Mouse (Mus musculus) R1 (cell line): ENCODE data around the gene Gm10318.

Experiments used
- DNase-seq: peaks from one replicate; pipeline ENCODE4 v3.0.0-alpha.2; 2018; ENCODE audit warnings: low read depth, low spot score

The Gm10318 gene

DNA sequence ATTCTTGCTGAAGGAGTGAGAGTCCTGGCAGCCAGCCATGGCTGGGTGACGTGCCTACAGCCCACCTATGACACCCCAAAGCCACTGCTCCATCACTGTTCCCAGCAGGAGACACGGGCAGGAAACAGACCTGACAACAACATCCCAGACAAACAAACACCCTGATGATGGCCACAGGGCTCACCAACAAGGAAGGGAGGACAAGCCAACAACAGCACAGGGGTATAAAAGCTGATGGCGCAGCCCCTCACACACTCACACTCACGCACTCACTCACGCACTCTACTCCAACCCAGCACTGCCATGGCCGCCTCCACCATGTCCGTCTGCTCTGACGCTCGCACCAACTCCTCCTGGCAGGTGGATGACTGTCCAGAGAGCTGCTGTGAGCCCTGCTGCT, at the start of gene Gm10318:
Gene Gm10318, plus strand, starts transcription at position 301 of the 400 bp plus-strand sequence.
- no peak for DNase-seq

DNA sequence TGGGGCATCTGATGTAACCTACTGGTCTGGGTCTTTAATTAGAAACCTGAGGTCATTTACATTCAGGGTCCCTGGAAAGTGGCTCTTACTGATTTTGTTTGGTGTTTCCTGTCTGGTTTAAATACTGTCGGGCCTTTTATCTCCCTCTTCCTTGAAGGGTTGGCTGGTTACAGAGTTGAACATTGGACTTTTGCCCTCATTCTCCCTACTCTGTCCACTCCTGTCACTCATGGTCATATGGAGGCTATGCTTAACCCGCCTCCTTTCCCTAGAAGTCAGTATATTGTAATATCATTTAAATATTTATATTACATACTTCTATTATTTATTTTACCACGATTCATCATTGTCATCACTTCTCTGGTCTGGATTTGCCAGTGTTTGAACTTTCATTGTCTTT, 48.6 kb upstream of the Gm10318 start:
- no peak for DNase-seq

DNA sequence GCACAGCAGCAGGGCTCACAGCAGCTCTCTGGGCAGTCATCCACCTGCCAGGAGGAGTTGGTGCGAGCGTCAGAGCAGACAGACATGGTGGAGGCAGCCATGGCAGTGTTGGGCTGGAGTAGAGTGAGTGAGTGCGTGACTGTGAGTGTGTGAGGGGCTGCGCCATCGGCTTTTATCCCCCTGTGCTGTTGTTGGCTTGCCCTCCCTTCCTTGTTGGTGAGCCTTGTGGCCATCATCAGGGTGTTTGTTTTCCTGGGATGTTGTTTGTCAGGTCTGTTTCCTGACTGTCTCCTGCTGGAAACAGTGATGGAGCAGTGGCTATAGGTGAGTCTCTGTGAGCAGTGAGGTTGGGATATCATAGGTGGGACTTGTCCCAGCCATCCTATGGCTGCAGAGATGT, 40.9 kb upstream of the Gm10318 start, which contains the start of gene Gm9507:
Gene Gm9507, minus strand, starts transcription at position 101 of the 400 bp plus-strand sequence.
- no peak for DNase-seq

DNA sequence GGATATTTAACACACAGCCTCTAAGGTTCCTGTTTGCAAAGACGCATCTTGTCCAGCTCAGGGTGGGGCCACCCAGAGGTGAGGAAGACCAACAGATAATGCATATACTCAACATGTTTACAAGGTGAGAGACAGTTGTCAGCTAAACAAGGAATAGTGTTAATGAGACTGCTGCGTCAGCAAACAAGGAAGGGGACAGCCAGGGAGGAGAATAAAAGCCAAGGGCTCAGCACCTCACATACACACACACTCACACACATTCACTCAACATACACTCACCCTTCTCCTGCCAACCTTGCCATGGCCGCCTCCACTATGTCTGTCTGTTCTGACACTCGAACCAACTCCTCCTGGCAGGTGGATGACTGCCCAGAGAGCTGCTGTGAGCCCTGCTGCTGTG, 38.3 kb upstream of the Gm10318 start, which contains the start of gene Gm2696:
Gene Gm2696, plus strand, starts transcription at position 301 of the 400 bp plus-strand sequence.
- DNase-seq: no peak

DNA sequence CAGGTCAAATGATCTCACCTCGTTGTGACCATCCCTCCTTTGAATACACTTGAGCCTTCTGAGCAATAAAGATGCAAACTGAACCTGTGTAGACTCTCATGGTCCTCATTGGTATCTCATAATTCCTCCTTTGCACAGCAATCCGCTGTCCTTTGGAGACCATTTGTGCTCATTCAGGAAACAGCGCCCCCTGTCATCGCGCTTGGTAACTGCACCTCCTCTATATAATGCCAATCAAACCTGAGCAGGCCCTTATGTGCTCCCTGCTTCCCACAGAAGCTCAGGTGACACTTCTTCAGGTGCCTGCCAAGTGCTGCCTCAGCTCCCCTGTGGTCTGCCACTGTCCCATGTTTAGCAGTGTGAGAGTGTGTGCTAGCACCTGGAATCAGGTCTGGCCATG, 37.1 kb upstream of the Gm10318 start:
- peak; percentile 40 for DNase-seq

DNA sequence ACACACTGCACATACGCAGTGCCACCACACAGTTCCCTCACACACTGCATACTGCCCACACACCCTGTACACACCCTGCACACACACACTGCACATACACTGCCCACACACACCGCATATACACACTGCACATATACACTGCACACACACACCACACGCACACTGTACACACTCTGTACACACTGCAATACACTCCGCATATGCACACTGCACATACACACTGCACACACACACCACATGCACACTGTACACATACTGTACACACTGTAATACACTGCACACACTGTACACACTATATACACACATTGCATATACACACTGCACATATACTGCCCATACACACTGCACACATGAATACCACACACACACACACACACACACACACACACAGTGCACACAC, 34.1 kb upstream of the Gm10318 start:
- no peak for DNase-seq

DNA sequence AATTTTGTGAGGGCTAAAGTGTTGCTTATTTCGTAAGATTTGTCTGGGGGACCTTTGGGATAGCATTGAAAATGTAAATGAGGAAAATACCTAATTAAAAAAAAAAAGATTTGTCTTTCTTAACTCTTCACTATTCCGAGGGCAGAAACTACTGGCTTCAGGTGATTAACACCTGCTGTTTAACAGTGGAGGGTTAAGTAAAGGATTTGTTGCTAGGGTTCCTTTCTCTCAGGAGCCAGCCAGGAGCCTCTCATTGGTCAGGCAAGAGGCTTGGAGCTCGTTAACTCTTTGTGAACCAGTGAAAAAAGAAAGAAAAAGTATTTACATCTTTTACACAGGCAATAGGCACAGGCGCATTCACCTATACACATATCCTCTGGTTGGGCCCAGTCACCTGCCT, 33.5 kb upstream of the Gm10318 start:
- DNase-seq: no peak

DNA sequence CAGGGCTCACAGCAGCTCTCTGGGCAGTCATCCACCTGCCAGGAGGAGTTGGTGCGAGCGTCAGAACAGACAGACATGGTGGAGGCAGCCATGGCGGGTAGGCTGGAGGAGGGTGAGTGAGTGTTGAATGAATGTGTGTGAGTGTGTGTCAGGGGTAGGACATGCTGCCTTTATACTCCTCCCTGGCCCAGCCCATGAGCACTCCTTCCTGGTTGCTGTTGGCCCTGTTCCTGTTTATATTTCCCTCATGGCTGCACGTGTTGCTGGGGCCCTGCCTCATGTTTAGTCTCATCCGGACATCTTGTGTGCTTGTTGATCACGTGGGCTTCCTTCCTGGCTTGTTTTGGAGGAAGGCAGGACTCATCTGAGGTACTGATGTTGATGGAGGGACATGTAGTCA, 25.7 kb upstream of the Gm10318 start, which contains the start of gene Krtap10-4:
Gene Krtap10-4, minus strand, starts transcription at position 145 of the 400 bp plus-strand sequence.
- no peak for DNase-seq

DNA sequence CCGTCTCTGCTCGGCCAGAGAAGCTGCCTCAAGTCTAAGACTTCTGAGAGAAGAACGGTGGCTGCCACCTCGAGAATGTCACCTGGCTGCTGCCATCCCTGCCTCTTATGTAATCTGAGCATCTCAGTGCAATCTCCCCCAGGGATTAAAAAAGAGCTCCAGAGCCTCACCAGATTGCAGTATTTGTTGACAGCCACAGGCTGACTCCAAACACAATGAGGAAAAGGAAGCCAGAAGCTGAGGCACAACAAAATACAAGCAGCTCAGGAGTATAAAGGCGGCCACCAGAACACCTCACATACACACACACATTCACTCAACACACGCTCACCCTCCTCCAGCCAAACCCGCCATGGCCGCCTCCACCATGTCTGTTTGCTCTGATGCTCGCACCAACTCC, 17.0 kb upstream of the Gm10318 start, which contains the start of gene Krtap10-10:
Gene Krtap10-10, plus strand, starts transcription at position 301 of the 400 bp plus-strand sequence.
- no peak for DNase-seq

DNA sequence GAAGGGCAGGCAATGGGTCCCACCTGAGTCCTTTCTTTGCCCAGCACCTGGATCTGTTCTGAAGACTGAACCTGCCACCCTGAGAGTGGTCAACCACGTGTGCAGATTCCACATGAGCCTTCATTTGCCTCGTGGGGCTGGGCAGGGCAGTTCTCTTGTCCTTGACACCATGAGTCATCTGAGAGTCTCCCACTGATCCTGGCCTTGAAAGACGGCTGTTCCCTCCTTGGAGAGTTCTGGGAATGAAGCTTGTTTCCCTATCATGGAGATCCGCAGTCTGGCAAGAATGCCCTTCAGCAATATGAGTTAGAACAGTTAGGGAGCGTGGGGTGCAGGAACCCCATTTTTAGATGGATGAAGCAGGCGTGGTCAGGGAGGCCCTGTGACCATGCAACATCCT, 13.7 kb upstream of the Gm10318 start:
- no peak for DNase-seq

DNA sequence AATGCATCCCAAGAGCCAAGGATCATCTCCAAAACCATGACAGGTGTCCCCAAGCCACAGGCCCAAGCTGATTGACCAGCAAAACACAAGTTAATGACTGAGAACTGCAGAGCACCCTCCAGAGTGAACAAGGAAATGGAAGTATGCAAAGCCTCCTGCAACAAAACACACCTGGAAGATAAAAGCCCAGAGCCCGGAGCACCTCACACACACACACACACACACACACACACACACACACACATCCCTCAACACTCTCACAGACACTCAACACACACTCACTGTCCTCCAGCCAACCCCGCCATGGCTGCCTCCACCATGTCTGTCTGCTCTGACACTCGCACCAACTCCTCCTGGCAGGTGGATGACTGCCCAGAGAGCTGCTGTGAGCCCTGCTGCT, 6.2 kb upstream of the Gm10318 start, which contains the start of gene Gm36176:
Gene Gm36176, plus strand, starts transcription at position 301 of the 400 bp plus-strand sequence.
- DNase-seq: no peak

DNA sequence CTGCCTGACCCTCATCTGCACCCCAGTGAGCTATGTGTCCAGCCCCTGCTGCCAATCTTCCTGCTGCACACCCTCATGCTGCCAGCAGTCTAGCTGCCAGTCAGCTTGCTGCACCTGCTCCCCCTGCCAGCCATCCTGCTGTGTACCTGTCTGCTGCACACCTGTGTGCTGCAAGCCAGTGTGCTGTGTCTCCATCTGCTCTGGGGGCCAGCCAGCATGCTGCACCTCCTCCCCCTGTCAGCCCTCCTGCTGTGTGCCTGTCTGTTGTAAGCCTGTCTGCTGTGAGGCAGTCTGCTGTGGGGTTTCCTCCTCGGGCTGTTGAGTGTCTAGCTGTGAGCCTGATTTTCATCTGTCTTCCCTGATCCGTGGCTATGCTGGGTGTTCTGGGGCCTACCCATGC, 5.7 kb upstream of the Gm10318 start:
- no peak for DNase-seq

DNA sequence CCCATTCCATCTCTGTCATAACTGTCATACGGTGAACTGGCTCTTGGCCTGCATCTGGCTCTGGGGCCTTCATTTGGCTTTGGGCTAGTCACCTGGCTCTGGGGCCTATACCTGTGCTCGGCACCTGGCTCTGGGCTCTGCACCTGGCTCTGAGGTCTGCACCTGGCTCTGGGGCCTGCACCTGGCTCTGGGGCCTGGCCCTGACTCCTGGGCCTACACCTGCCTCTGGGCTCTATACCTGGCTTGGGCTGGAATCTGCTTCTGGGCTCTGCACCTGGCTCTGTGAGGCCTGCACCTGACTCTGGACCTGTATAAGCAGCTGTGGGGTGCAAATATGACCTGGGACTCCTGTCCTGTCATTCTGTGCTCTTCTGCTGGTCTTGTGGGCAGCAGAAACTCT, 5.1 kb upstream of the Gm10318 start:
- no peak for DNase-seq

DNA sequence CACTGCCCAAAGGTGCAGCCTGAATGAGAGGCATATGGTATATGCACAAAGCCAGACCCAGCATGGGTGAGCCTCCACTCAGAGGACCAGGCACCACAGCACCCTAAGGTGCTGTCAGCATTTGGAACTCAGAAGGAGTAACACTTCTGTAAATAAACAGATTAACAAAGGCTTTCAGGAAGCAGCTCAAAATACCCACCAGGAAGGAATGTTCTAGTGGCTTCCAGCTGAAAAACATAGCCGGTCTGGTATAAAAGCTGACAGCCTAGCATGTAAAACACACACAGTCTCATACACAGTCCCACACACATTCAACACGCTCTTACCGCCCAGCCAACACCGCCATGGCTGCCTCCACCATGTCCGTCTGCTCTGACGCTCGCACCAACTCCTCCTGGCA, 9.0 kb downstream of the Gm10318 start, which contains the start of gene Gm3285:
Gene Gm3285, plus strand, starts transcription at position 301 of the 400 bp plus-strand sequence.
- no peak for DNase-seq

DNA sequence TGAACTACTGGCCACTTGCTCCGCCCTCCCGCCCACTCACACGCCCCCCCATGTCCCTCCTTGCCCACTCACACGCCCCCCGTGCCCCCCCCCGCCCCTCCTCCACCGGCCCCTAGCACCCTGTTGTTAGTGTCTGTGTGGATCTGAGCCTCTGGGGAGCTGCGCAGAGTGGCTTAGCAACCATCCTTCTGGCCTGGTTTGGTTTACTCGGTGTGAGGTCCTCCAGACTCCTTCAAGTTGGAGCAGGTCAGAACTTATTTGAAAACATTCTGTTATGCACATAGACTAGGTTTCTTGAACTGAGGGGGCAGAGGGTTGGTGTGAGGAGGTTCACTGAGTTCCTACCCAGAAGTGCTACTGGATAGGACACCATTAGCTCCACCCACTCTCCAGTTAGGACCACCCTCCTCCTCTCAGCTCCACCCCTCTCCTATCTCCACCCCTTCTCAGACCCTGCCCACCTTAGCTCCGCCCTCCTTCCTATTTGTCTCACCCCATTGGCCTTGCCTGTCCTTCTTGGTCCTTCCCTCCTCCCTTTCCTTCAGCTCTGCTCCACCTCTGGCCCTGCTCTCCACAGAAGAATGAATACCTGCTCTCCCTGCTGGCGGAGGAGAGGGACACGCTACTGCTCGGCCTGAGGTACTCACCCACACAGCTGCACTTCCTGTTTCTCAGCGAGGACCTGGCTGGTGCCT, 11.6 kb downstream of the Gm10318 start:
- peak; percentile 93 for DNase-seq

DNA sequence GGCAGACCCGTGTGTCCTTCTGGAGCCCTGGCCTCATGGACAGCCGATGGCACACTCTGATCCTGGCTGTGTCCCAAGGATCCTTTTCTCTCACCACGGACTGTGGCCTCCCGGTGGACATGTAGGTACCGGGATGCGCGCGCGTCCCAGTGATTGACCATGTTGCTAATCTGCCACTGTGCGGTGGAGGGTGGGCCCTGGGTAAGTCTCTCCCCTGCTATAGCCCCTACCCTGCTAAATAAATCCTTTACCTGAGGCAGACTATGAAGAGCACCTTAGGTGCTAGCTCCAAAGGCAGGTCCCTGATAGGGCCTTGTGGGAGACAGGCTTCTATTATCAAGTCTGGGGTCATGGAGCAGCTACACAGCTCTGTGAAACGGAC, 12.1 kb downstream of the Gm10318 start:
- no peak for DNase-seq

DNA sequence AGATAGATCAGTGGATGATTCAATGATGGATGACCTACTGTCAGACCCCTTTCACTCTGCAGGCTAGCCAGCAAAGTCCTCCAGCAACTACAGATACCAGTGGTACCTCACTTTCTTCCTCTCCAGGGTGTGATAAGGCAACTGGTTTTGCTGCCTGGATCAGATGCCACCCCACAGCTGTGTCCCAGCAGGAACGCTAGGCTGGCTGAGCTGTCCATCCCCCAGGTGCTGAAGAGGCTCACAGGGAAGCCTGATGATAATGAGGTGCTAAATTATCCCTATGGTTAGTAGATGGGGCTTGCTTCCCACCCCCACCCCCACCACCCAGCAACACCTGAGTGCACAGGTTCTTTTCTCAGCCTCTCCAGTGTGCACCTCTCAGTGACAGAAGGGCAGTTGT, 14.9 kb downstream of the Gm10318 start:
- DNase-seq: no peak

DNA sequence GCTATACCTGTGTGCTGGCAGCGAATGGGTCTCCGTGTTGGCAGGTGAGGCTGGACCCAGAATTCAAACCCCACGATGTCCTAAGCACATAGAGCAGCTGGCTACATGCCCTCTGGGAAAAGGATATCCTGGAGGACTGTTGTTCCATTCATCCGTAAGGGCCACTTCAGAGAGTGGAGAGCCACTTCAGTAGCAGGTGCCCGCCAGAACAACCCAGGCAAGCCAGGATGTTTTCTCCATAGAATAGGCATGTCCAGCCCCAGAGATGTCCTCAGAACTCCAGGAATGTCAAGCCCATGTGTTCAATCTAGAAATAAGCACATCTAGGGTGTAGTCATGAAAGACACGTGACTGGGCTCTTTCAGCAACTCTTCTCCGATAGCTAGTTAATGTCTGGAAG, 17.0 kb downstream of the Gm10318 start:
- no peak for DNase-seq

DNA sequence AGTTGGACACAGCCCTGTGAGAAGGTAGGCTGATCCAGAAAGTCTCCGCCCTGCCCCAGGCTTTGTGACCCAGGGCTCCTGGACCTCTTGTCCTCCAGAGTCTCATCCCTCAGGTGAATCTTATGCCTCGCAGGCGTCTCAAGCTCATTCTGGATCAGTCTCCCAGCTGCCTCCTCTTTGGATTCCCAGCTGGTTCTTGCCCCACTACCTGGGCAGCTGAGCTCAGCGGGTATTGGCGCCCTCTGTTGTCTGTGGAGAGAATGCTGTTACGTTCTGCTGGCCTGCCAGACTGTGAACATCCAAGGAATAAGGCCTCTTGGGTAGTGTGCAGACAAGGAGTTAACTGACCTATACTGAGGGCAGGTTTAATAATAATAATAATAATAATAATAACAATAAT, 26.3 kb downstream of the Gm10318 start:
- peak; percentile 25 for DNase-seq

DNA sequence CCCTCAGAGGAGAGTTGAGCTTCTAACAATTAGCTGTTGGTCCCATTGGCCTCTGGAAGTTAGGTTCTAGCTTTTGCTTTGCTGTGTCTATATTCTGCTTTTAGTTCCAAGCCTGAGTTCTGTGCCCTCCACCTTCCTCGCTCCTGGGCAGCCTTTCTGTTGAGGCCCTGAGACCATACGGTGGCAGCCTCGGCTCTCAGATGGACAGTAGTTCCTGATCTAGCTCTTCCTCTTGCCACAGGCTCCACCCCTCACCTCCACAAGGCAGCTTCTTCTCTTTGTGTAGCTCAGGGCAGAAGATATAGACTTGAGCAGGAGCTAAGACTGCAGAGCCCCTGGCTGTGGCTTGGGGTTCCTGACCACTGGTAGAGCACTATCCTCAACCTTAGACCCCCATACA, 27.6 kb downstream of the Gm10318 start:
- no peak for DNase-seq

DNA sequence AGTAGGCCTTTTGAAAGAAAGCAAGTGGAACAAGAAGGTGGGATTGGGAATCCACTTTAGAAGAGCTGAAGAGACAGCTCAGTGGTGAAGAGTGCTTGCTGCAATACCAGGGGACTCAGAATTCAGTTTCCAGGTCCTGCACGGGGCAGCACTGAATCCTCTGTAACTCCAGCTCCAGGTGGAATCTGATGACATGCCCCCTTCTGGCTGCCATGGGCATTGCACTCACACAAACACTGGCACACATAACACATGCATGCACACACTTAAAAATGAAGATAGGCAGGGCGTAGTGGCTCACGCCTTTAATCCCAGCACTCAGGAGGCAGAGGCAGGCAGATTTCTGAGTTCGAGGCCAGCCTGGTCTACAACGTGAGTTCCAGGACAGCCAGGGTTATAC, 29.9 kb downstream of the Gm10318 start:
- peak; percentile 79 for DNase-seq

DNA sequence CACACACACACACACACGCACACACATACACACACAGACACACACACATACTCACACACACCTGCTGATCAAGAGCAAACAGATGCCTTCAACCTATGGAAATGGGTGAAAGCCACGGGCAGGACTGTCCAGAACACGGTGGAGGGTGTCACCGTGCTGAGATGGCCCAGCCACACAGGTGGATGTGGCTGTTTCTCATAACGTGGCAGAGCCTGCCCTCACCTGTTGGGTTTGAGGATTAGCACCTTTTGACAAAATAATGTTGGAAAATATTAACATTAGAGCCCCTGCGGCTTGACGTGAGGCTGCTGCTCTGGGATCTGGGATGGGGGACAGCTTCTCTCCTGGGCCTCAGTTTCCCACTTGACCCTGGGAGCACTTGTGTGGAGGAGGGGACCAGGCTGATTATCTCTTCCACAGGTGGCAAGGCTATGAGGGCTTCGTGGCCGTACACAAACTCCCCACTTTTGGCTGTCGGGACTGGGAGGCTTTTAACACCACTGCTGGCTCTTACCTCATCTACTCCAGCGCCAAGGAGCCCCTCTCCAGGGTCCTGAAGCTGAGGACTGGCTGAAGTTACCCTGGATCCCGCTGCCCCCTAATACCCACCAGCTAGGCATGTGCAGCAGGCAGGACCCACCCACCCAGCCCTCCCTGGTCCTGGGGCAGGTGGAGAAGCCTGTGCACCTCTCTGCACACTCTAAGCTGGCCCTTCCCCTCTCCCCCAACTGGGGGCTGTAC, 33.5 kb downstream of the Gm10318 start:
- DNase-seq: peak; percentile 34
